Mouse (Mus musculus) thymus, postnatal 14 days (tissue): ENCODE data around the gene Tube1.
"Not testable (repeated sequence)": the region's sequence is repeated elsewhere in the genome, so short reads cannot be mapped to it uniquely, and the experiment has no call there.

Experiments
- DNase-seq: peaks from one replicate; pipeline ENCODE4 v3.0.0; 2021

Gene Tube1

DNA sequence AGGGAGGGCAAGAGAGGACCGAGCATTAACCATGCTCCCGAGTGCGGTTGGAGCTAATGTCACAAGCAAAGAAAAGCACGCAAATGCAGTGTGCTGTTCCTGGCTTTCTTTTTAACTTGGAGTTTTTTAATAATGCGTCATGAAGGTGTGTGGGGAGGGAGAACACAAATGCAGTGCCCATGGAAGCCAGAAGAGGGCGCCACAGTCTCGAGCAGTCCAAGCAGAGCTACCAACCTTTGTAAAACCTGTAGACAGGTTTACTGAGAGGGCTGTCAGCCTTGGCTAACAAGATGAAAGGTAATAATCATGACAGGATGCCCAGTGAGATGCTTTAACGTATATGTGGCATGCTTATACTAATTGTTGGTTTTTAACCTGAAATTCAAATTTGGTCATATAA, 36.4 kb downstream of the Tube1 start:
- DNase-seq, result peak; percentile 87

DNA sequence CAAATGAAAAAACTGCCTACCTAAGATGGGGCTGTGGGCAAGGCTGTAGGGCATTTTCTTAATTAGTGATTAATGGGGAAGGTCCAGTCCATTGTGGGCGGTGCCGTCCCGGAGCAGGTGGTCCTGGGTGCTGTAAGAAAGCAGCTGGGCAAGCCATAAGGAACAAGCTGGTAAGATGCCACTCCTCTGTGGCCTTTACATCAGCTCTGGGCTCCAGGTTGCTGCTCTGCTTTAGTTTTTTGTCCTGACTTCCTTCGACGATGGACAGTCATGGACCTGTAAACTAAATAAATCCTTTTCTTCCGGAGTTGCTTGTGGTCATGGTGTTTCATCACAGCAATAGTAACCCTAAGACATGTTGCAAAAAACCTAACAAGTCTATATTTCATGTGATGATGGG, 36.9 kb downstream of the Tube1 start:
- DNase-seq, result peak; percentile 36

DNA sequence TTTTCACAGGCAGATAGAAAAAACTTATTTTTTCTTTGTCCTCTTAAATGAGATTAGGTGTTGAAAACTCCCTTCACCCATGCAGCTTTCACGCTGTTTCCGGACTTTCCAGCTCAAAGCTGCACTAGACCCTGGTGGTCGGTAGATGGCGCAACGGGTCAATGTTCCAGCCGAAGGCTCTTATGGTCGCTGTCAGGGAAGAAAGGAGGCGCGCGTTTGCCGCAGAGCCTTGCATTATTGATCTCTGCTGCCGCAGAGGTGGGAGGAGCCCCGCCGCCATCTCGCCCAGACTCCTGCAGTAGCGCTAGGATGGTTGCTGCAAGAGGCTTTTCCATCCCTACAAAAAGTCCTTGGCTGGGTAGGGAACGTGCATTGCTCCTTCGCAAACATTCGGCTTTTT, 37.4 kb downstream of the Tube1 start:
- peak; percentile 95 for DNase-seq

DNA sequence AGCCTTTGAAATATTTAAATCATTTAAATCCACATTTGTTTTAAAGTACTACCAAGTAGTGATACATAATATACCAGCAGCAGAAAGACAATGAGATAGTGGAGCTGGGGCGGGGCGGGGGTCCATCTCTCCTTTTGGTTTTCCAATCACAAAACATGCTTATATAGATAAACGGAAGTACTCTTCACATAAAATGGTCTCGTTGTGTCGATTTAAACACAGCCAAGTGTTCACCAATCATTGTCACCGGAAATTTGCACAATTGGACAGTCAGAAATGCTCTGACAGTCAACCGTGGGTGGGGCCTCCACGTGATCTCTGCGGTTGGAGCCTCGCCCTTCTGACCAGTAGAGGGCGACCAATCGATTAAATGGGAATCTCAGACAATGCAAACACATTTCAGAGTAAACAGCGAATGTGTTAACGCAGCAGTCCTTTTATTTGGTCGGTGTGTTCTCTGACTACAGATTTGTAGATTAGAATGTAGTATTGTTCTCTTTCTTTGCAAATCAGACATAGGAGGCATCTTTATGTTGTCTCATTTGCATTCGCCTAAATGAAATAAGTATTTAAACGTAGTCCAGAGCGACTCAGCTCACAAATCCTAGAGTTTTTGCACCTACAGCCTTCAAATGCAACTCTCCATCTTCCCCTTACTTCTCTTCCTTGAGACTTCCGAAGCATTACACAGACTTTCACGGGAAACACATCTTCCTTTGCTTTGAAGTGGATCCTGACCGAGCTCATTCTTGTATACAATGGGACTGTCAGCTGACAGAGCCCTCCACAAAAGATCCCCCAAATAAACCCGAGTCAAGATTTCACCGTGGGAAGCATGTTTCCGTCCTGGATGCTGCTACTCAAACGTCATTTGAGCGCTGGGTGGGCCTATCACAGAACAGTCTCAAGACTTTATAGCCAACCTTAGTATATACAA, 38.1 kb downstream of the Tube1 start:
- peak; percentile 92 for DNase-seq

DNA sequence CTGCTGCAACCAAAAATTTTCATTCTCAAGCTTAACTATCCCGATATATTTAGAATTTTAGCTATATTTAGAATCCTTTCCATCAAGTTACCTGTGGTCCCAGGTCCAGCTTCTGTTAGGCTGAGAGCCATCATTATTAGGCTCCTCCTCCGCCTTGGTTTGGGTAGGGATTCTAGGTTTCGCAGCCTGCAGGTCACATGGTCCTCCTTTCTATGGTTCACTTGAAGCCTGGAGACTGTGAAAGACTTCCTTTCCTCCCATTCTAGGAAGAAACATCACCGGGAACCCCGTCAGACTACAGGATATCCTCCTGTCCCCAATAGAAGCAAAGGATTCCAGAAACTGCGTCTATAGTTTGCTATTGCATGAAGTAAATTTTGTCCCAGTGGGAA, 38.8 kb downstream of the Tube1 start:
- no peak for DNase-seq

DNA sequence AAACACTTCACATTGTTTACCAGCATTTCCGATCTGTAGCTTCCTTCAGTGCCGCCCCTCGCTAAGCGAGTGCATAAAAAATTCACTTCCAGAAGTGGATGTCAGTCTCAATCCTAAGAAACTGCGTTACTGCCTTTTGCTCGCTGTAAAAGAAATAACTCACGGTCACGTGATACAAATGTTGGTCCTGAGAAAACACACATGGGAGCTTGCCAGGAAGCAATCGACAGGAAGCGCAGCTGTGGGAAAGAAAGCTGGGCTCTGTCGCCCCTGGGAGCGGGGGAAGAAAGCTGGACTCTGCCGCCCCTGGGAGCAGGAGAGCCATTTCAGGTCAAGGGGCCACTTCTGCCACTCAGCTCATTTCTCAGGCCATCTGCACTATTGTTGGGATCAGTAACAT, 39.3 kb downstream of the Tube1 start:
- DNase-seq, result peak; percentile 20

DNA sequence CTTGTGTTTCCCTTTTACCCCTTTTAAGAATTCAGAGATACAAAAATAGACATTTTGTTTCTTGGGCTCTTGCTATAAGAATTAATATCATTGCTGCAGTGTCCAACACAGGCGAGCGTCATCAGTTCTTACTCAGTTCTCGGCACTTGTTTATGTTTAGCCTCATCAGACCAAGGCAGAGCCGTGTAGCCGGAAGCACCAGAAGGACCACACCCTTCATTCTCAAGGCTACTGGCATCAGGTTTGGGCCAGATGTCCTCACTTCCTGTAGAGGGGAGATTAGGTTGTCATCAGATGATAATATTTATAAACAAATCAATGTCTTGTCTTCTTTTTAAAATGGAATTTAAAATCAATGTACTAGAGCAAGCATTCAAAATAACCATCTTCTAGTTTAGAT, 43.2 kb downstream of the Tube1 start:
- DNase-seq, result no peak

DNA sequence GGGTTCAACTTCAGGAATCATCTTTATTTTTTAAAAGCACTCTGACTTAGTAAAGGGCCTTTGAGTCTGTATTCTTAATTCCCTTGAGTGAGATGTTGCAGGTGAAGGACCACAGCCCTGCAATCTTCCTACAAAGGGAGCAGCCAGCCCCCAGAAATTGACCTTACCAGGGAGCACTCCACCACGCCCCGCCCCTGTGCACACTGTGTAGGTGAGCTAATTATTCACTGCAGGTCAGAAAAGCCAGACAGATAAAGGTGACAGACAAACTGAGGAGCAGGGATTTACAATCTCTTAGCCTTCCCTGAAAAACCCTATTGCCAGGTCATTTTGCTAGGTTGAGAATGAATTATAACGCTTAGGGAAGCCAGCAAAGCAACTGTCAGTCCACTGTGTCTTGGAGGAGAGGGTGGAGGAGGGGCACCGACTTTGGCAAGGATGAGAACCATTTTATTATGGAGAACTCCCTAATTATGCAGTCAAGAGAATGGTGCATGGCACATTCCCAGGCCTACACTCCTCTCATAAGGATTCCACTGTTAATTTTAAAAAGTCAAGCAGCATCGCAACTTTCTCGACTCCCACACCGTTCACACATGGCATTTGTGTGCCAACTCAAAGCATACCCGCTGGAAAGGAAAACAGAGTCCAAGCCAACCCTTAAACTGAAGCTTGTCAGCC, 51.2 kb downstream of the Tube1 start:
- DNase-seq, result no peak

DNA sequence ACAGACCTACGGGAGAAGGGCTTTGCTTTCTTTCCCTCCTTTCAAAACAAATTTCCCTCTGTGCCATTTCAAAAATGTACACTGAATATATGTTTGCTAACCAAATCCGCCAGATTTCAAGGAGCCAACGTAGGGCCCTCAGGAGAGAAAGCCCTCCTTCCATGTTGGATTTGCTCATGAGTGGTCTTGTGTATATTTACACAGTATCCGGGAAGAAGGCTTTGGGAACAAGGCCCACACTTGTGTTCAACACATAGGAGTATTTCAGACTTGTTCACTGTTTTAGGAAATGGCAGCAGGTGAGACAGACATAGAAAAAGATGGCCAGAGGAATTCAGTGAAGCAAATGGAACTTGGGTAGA, 51.8 kb downstream of the Tube1 start:
- DNase-seq, result no peak

DNA sequence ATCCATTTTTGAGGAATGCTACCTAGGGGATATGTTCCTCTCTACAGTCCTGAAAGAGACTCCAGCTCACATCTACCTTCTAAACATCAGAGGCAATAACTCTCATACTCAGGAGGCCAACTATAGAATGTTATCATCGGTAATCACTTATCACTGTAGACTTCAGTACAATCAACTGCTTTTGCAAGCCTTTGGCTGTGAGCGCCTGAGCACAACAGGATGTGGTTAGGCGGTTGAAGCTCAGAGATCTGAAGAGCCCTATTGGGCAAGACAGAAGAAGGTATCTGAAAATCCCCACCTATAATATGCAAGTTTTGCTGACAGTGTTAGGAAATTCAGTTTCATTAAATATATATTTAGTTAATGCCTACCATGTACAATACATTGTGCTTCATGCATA, 58.9 kb downstream of the Tube1 start:
- DNase-seq, result peak; percentile 83

DNA sequence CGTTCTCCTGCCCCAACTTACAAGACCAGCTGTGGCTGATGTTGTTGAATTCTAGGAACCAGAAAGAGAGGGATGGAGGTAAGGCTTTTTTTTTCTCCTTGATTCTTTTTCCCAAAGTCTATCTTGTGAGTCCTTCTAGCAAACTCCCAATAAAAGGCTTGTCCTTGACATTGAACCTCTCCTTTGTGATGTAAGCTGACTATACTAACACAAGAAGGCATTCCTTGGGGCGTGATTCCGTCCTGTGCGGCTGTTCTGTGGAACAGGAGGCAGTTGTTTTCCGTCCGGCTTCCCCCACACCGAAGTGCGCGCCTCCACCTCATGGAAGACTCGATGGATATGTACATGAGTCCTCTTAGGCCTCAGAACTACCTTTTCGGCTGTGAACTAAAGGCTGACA, 64.4 kb downstream of the Tube1 start:
- DNase-seq, result not testable (repeated sequence)
